Mouse (Mus musculus) ovary, postnatal 36 days (tissue): ENCODE measurements at regions not wholly inside any gene's neighbourhood (a gene's known extent, or its start where the extent isn't known, plus 50 kb on each side); places are given as distances from the start of the nearest gene placed in this dataset.

Experiments
- DNase-seq: peaks from one replicate; pipeline ENCODE4 v3.0.0; 2022; ENCODE audit warnings: low spot score, mixed read lengths

GRCm38 (mm10) chr17:49219512-49220197 lies 208.5 kb upstream of the Mocs1 start:
- DNase-seq, result no peak

DNA sequence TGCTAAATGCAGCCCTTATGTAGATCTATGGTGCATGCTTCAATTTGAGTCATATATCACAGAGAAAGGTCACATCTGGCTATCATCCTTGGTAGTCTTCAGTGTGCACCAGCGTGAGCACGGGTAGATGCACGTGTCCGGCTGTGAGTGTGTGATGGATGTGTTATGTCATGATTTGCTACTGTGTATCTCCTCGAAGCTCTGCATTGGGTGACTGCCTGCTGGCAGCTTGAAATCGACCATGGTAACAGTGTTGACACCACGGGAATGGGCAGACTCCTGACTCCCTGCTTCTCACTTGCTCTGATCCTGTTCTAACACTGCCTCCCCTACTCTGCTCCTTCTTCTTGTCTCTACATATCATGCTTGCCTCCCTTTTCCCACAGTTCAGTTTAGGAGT lies 204.9 kb upstream of the Mocs1 start:
- no peak for DNase-seq

DNA sequence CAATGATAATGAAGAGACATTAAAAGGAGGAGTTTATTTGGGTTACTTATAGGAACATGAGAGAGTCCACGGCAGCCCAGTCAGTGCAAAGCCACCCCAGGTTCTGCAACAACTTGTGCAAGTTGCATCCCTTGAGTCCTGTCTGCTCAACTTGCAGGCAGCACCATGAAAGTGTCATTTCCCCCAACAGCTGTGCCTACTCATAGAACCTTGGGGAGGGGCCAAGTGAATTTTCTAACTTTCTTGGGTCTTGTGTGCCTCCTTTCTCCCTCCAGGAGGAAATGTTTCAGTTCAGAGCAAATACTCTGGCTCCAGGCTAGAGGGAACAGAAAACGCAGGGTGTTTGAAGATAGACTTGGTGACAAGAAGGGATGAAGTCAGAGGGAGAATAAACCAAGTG lies 204.5 kb upstream of the Mocs1 start:
- no peak for DNase-seq

GRCm38 (mm10) chr17:49225255-49226015 lies 202.7 kb upstream of the Mocs1 start:
- no peak for DNase-seq

DNA sequence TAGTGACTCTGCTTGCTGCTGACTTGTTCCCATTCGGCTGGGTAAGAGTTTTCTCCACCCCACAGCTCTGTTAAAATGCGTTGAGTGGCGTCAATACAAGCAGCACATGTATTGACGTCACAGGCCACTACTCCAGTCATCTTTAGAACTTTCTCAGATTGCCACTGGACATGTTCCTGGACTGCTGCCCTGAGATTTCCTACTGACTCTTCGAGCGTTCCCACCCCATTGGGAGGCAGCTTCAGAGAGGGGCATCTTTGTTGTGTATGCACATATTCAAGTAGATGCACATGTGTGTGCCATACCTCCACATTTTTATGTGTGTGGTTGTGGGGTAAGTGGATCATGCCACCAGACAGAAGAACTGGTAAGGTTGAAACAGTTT lies 202.2 kb upstream of the Mocs1 start:
- no peak for DNase-seq

GRCm38 (mm10) chr17:49231287-49231686 lies 196.9 kb upstream of the Mocs1 start:
- no peak for DNase-seq

GRCm38 (mm10) chr17:49240097-49240496 lies 188.1 kb upstream of the Mocs1 start:
- DNase-seq, result no peak

DNA sequence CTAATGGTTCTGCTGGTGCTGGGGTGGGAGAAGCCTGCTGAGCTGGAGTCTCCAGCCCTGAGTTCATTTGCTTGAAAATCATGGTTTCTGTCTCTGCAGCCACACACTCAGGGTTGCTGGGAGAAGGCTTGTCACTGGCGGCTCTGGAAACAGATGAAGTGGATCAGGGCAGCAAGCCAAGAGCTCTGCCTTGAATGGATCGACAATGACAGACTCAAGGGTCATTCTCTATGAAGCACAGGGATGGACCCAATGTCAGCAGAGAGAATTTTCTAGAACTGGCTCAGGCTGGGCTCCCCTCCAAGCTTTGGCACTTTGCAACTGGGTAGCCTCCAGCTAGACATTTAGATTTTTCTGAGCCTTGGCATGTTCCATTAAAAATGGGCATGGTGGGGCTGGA lies 184.7 kb upstream of the Mocs1 start:
- DNase-seq, result no peak

DNA sequence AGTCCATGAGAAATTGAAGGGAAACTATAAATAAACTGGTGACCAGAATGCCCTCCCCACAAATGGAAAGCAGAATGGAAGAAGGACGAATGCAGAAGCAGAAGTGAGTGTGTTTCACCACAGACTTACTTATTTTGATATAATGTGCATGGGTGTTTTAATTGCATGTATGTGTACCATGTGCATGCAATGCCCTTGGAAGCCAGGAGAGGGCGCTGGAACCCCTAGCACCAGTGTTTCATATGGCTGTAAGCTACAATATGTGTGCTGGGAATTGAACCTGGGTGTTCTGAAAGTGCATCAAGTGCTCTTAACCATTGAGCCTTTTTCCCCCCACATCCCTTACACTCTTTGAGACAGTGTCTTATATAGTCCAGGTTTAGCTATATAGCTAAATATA lies 183.1 kb upstream of the Mocs1 start:
- DNase-seq, result no peak

- no peak for DNase-seq
Observed at GRCm38 (mm10) chr17:49247215-49247614, 180.9 kb upstream of the Mocs1 start.

DNA sequence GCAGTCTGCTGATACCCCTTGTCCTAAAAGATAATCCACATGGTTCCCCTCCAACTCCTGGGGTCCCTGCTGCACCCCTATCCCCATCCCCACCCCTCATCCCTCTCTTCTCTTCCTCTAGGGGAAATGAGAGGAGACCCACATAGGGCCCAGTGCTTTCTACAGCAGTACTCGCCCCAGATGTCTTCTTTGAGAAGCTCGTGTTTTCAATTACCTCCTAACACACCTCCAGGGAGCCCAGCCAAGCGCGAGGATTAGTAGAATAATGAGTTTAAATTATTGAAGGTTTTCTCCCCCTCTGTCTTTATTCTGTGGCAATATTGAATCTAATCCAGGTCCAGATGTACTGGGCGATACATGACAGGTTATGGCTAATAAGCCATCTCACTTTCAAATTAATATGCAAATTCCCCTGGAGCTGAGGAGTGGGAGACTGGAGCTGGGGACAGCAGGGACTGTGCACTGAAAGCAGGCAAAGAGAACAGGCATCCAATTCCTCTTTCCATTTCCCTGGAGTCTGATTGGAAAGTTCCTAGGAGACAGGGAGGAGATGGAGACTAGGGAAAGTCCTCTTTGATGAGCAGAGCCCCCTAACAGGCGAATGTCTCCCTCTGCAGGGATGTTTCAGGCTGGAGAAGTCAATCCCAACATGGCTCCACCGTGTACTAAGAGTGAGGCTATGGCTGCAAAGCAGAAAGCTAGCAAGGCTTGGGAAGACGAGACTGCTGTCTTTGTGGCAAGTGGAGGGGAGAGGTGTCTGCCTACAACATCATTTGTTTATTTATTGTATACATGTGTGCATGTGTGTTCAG lies 177.2 kb upstream of the Mocs1 start:
- no peak for DNase-seq

DNA sequence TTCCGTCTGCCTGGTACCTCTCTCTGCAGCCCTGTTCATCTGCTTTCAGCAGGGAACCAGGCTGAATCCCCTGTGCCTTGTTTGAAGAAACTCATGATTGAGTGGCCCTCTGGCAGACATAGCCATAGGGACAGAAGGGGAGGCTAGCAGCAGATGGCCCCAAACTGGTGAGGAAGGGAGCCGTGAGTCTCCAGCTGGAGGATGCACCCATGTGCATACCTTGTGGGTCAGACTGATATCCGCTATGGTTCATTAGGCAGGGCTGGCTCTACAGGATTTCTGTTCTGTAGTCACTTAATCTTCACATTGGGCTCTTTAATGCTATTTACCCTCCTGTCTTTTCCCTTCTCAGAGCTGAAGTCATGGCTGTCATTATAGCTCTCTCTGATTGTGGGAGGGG lies 175.9 kb upstream of the Mocs1 start:
- DNase-seq, result no peak

DNA sequence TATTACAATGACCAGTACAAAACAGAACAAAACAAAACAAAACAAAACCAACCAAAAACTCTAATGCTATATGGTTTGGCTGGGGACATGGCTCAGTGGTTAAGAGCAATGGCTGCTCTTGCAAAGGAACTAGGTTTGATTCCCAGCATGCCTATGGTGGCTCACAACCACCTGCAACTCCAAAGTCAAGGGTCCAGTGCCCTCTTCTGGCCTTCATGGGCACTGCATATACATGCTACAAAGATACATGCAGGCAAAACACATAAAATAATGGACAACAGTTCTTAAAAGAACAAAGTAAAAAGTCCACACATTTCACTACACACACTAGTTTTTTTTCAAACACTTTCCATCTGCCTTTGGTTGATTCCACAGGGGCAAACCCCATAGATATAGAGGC lies 169.7 kb upstream of the Mocs1 start:
- no peak for DNase-seq

- no peak for DNase-seq
Observed at GRCm38 (mm10) chr17:49262394-49262793, 165.8 kb upstream of the Mocs1 start.

GRCm38 (mm10) chr17:49266343-49266742 lies 161.8 kb upstream of the Mocs1 start:
- DNase-seq, result no peak

DNA sequence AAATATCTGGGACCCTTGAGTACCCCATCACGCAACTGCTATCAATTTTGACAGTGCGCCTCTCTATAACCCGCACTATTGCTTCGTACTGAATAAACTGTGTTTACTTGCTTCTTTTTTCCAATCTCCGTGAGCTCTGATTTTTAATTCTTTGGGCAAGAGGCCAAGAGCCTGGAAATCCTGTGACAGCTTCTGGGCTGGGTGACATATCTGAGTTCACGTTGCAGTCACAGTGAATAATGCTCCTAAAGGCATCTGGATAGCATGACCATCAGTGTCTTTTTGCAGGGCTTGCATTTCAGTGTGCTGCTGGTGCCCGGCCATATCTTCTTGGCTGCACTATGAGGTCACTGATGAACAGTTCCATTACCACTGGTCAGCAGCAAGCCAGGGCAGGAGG lies 158.2 kb upstream of the Mocs1 start:
- DNase-seq, result no peak

DNA sequence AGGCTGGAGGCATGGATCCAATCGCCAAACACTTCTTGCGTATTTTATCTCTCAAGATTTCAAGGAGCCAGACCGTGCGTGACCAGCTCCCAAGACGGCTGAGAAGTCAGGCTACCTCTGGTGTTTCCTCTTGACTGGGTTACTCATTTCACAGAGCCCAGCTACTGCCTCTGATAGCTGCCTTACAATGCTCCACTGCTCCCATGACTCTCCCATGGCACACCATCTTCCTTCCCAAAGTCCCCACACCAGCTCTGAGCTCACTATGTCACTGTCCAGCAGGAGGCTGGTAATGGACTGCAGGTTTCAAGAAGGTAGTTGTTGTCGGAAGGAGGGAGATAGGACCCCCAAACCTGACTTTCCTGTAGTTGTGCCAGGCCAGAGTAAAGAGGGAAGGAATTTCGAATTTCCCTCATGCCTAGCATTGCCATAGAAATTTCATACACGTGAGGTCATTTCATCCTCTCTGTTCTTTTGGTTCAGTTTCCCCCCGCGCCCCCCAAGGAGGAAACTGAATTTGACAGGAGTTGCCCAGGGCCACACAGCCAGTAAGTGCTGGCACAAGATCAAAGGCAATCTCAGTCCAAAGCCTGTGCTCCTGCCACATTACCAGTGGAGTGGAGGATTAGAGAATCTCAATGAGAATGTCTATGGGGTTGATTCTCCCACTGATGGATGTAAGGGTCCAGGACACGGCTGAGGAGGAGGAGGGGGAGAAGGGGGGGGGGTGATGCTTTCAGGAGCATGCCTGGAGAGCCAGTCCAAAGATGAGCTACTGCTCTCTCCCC lies 155.3 kb upstream of the Mocs1 start:
- no peak for DNase-seq

DNA sequence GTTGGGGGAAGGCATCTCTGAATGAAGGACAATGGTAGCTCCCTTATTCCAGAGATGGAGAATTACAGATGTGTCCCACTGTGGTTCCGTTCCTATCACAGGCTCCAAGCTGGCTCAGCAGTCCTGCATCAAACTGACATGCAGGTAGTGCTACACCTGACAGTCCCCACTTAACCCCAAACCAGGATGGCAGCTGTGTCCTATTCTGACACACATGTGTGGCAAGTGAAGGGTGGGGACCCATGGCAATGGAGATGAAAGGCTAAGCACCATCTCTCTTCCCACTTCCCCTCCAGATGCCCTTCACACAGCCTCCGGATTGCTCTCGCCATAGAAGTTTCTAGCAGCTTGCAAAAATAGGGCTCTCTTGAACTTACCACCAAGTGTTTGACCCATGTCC lies 153.2 kb upstream of the Mocs1 start:
- no peak for DNase-seq

- DNase-seq, result no peak
Observed at GRCm38 (mm10) chr17:49275421-49275820, 152.7 kb upstream of the Mocs1 start.

DNA sequence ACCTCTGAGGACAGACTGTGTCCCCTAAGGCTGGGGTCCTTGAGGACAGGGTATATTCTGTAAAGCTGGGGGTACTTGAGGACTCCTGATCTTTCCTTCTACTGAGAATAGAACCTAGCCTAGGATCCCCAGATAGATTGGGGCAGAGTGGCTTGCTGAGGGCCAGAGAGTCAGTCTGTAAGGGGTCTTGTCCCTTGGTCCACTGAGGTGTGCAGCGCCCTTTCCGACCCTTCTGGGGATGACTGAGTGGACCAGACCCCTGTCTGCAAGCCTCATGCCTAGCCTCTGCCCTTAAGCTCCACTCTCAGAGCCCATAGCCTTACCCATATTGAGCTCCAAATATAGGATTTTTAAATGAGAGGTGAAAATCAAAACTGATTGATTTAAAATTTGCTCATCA lies 152.2 kb upstream of the Mocs1 start:
- no peak for DNase-seq

DNA sequence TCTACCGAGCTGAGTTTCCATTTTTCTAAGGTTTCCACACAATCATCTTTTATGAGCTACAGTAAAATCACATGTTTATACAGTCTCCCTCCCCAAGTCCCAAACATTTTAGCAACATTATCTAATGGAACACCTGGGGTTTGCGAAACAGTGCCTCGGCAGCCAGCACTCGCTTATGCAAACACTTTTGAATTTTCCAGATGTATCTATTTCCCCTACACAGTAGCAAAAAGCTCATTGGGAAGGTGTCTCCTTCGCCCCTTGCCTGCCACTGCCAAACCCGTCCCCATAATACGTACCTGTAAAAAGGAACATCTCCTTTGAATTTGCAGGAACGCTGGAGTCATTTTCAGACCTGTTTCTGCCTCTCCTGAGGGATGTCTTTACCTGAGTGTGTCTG lies 149.6 kb upstream of the Mocs1 start:
- no peak for DNase-seq
